Mouse (Mus musculus): ENCODE measurements around the gene Ubap2l. TPM values are rescaled to one million over a fixed set of nuclear protein-coding genes. Genes with fewer than 3 reads are reported as not detected.

Gene Ubap2l
- polyA plus RNA-seq, 1 experiment from 2014 or later, result 72.2 TPM

GRCm38 (mm10) chr3:90083034-90083433 lies 30.6 kb upstream of the Ubap2l start:
- peaks cover 21% of the 10 kb centered on the region for H3K36me3 ChIP-seq
- H3K4me1 ChIP-seq (replicated peaks), result peaks cover 75% of the 10 kb centered on the region
- H3K9ac ChIP-seq, result peak overlapping the region; percentile 90
- no peaks in the 10 kb centered on the region for H3K9me3 ChIP-seq (replicated peaks)
- no peaks in the 10 kb centered on the region for H3K27me3 ChIP-seq
- no peak for DNase-seq
- peak overlapping the region; percentile 93 for H3K4me3 ChIP-seq (replicated peaks)
- peak overlapping the region; percentile 80 for H3K27ac ChIP-seq
- no peak for ATAC-seq (ENCODE audit: low read depth)
- H3K4me2 ChIP-seq, result peak overlapping the region; percentile 95
- 41% methylated on average over 5 of the region's 5 CpGs for WGBS (ENCODE audit: insufficient replicate concordance)

- DNase-seq (peak; percentile 14), ATAC-seq (ENCODE audit: low read depth) (no peak)
- peaks cover 87% of the 10 kb centered on the region for H3K4me1 ChIP-seq (replicated peaks)
- H3K36me3 ChIP-seq, result peaks cover 7% of the 10 kb centered on the region
- no peaks in the 10 kb centered on the region for H3K9me3 ChIP-seq (replicated peaks)
- H3K9ac ChIP-seq, result peak overlapping the region; percentile 90
- peak overlapping the region; percentile 93 for H3K4me3 ChIP-seq (replicated peaks)
- 32% methylated on average over 5 of the region's 5 CpGs for WGBS (ENCODE audit: insufficient replicate concordance)
- H3K27me3 ChIP-seq, result 0 out of 2 replicates have a peak, but pooled peaks cover 3% of the 10 kb centered on the region
- H3K27ac ChIP-seq, result peak overlapping the region; percentile 80
- H3K4me2 ChIP-seq, result peak overlapping the region; percentile 95
Measured at GRCm38 (mm10) chr3:90081365-90082240, 29.2 kb upstream of the Ubap2l start.

GRCm38 (mm10) chr3:90080498-90080863 lies 28.1 kb upstream of the Ubap2l start:
- DNase-seq, result no peak

DNA sequence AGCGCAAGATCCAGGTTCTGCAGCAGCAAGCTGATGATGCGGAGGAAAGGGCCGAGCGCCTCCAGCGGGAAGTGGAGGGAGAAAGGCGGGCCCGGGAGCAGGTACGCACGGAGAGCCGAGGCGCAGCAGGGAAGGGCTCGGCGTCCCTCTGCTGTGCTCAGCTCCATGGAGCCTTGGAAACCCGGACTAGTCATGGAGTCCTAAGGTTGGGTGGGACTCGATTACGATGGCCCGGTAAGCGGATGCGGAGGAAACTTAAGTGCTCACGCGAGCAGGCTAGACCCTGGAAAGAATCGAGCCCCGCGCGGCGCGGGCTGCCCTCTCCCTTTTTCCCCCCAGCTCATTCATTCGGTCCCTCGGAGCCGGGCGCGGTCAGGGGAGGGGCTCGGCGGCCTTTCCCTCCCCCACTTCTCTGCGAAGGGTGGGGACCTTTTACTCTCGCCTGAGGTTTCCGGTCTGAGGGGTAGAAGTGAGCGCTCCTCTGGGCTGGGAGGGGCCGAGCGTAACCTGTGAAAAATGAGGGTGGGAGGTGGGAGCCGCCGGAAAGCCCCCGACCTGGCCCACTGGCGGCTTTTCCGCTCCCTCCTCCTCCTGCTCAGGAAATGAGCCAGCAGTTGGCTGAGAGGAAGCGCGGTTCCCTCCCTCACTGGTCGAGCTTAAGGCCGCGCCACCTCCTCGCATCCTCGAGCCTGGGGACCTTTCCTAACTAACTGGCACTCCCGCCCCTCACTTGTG lies 27.5 kb upstream of the Ubap2l start:
- WGBS (ENCODE audit: insufficient replicate concordance), result under 1% methylated on average over 53 of the region's 53 CpGs
- Histone ChIP-seq H3K27ac (peak overlapping the region; percentile 99), H3K27me3 (0 out of 2 replicates have a peak, but pooled peaks cover 3% of the 10 kb centered on the region), H3K36me3 (no peaks in the 10 kb centered on the region), H3K4me2 (peak overlapping the region; percentile 95), H3K9ac (peak overlapping the region; percentile 90), H3K4me1 (replicated peaks) (peaks cover 72% of the 10 kb centered on the region), H3K9me3 (replicated peaks) (no peaks in the 10 kb centered on the region), H3K4me3 (replicated peaks) (peak overlapping the region; percentile 93)
- peak; percentile 66 for DNase-seq
- peak; percentile 67 for ATAC-seq (ENCODE audit: low read depth)

More at GRCm38 (mm10) chr3:90080498-90080863, 28.1 kb upstream of the Ubap2l start:
- H3K4me3 ChIP-seq (replicated peaks), result peak overlapping the region; percentile 93
- peak overlapping the region; percentile 99 for H3K27ac ChIP-seq
- H3K9me3 ChIP-seq (replicated peaks), result no peaks in the 10 kb centered on the region
- H3K4me2 ChIP-seq, result peak overlapping the region; percentile 95
- 0 out of 2 replicates have a peak, but pooled peaks cover 3% of the 10 kb centered on the region for H3K27me3 ChIP-seq
- peaks cover 77% of the 10 kb centered on the region for H3K4me1 ChIP-seq (replicated peaks)
- H3K9ac ChIP-seq, result peak overlapping the region; percentile 90
- no peaks in the 10 kb centered on the region for H3K36me3 ChIP-seq
- ATAC-seq (ENCODE audit: low read depth), result no peak; the same call in 1 of the 2 replicates
- under 1% methylated on average over 6 of the region's 6 CpGs for WGBS (ENCODE audit: insufficient replicate concordance)

GRCm38 (mm10) chr3:90079133-90079762 lies 26.8 kb upstream of the Ubap2l start:
- H3K9ac ChIP-seq, result peak overlapping the region; percentile 90
- H3K36me3 ChIP-seq, result no peaks in the 10 kb centered on the region
- no peaks in the 10 kb centered on the region for H3K9me3 ChIP-seq (replicated peaks)
- H3K27me3 ChIP-seq, result 0 out of 2 replicates have a peak, but pooled peaks cover 3% of the 10 kb centered on the region
- peak overlapping the region; percentile 95 for H3K4me2 ChIP-seq
- ATAC-seq (ENCODE audit: low read depth) (peak; percentile 93), DNase-seq (peak; percentile 96)
- H3K4me3 ChIP-seq (replicated peaks), result peak overlapping the region; percentile 93
- peak overlapping the region; percentile 99 for H3K27ac ChIP-seq
- WGBS (ENCODE audit: insufficient replicate concordance), result under 1% methylated on average over 33 of the region's 33 CpGs
- peaks cover 65% of the 10 kb centered on the region for H3K4me1 ChIP-seq (replicated peaks)

DNA sequence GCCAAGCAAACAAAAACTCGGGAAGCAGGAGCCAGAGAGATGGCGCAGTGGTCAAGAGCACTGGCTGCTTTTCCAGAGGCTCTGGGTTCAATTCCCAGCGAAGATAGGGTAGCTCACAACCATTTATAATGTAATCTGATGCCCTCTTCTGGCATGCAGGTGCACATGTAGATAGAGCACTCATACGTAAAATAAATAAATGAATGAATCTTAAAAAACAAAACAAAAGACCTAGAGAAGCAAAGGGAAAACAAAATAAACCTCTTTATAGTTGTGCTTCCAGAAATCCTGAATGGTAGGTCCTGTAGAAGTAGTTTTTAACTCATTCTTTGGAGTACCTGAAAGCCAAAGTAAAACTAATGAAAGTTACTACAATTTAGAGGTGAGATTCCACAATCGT lies 25.8 kb upstream of the Ubap2l start:
- H3K9ac ChIP-seq, result no peak overlapping the region
- no peak for DNase-seq
- no peaks in the 10 kb centered on the region for H3K36me3 ChIP-seq
- no peaks in the 10 kb centered on the region for H3K9me3 ChIP-seq (replicated peaks)
- H3K27me3 ChIP-seq, result 0 out of 2 replicates have a peak, but pooled peaks cover 3% of the 10 kb centered on the region
- peak overlapping the region; percentile 95; the same call in 1 of the 2 replicates for H3K4me2 ChIP-seq
- WGBS (ENCODE audit: insufficient replicate concordance), result 44% methylated on average over 5 of the region's 5 CpGs
- peaks cover 55% of the 10 kb centered on the region for H3K4me1 ChIP-seq (replicated peaks)
- no peak overlapping the region for H3K4me3 ChIP-seq (replicated peaks)
- no peak for ATAC-seq (ENCODE audit: low read depth)
- H3K27ac ChIP-seq, result no peak overlapping the region

DNA sequence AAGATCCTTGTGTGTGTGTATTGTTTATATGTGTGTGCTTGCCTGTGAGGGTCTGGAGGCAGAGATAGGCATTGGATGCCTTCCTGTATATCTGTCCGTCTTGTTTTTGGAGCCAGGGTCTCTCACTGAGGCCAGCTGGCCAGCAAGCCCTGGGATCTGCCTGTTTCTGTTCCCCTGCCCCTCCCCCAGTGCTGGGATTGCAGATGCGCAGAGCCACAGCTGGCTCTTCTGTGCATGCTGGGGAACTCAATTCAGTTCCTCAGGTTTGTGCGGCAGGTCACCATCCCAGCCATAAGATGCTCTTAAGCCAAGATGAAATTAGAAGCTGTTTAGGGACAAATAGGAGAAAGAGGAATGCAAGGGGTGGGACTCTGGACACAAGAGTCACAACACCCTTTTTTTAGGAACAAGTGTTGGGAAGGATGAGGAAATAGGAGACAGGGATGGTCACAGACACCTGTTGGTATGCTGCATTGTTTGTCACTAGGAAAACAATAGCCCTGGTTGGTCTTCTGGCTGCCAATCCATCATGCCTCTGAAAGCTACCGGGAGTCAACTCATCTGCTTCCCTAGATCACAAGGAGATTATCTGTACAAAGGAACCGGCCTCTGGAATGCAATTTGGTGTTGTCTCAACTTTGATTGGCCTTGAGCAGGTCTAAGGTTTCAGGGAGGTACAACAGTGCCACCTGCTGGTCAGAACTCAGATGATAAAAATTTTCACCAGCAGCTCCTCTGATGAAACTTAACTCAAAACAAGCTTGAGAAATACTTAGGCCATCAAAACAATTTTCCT lies 24.7 kb upstream of the Ubap2l start:
- H3K4me2 ChIP-seq, result no peak overlapping the region
- 0 out of 2 replicates have a peak overlapping the region, but pooled peaks have one; percentile 19 for H3K9ac ChIP-seq
- DNase-seq (peak; percentile 54), ATAC-seq (ENCODE audit: low read depth) (no peak)
- 23% methylated on average over 5 of the region's 5 CpGs for WGBS (ENCODE audit: insufficient replicate concordance)
- H3K27ac ChIP-seq, result no peak overlapping the region; the same call in 1 of the 2 replicates
- no peaks in the 10 kb centered on the region for H3K9me3 ChIP-seq (replicated peaks)
- 0 out of 2 replicates have a peak, but pooled peaks cover 3% of the 10 kb centered on the region for H3K27me3 ChIP-seq
- no peaks in the 10 kb centered on the region for H3K36me3 ChIP-seq
- peaks cover 44% of the 10 kb centered on the region for H3K4me1 ChIP-seq (replicated peaks)
- no peak overlapping the region for H3K4me3 ChIP-seq (replicated peaks)

- H3K36me3 ChIP-seq, result no peaks in the 10 kb centered on the region
- H3K9ac ChIP-seq, result no peak within 1 kb of the TSS
- 0 out of 2 replicates have a peak, but pooled peaks cover 3% of the 10 kb centered on the region for H3K27me3 ChIP-seq
- DNase-seq (no peak), ATAC-seq (ENCODE audit: low read depth) (no peak)
- H3K4me2 ChIP-seq, result no peak within 1 kb of the TSS
- WGBS (ENCODE audit: insufficient replicate concordance), result 31% methylated on average over 4 of the region's 4 CpGs
- peaks cover 6% of the 10 kb centered on the region; the same call in 1 of the 2 replicates for H3K4me1 ChIP-seq (replicated peaks)
- H3K4me3 ChIP-seq (replicated peaks), result no peak within 1 kb of the TSS
- no peak within 1 kb of the TSS for H3K27ac ChIP-seq
- no peaks in the 10 kb centered on the region for H3K9me3 ChIP-seq (replicated peaks)
Measured at GRCm38 (mm10) chr3:90072294-90072693, 19.9 kb upstream of the Ubap2l start, which contains the start of gene Tpm3. Tpm3 (plus strand) TSS chr3:90072649.

DNA sequence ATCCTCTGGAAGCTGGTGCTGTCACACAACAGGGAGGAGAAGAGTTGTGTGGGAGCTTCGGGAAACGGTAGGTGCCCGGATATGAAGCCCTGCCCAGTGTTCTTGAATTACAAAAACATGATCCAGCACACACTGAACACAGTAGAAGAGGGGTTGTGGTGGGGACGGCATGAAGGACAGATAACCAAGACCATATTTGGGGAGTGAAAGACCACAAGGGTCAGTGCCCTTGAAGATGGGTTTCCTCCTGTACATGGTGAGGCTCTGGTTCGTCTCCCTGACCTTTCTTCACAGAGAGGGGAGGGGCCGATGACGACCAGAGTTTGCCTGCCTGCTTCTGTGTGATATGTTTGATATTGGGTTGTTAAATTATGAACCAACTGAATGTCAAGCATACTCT lies 17.3 kb upstream of the Ubap2l start:
- ATAC-seq (ENCODE audit: low read depth) (no peak), DNase-seq (no peak)
- no peak overlapping the region for H3K27ac ChIP-seq
- H3K36me3 ChIP-seq, result 0 out of 2 replicates have a peak, but pooled peaks cover 8% of the 10 kb centered on the region
- H3K4me1 ChIP-seq (replicated peaks), result no peaks in the 10 kb centered on the region
- 45% methylated on average over 7 of the region's 7 CpGs for WGBS (ENCODE audit: insufficient replicate concordance)
- no peak overlapping the region for H3K9ac ChIP-seq
- H3K27me3 ChIP-seq, result no peaks in the 10 kb centered on the region
- H3K9me3 ChIP-seq (replicated peaks), result no peaks in the 10 kb centered on the region
- no peak overlapping the region for H3K4me2 ChIP-seq
- H3K4me3 ChIP-seq (replicated peaks), result no peak overlapping the region

- no peaks in the 10 kb centered on the region for H3K27me3 ChIP-seq
- no peak overlapping the region for H3K27ac ChIP-seq
- no peak overlapping the region for H3K9ac ChIP-seq
- no peak overlapping the region for H3K4me3 ChIP-seq (replicated peaks)
- no peaks in the 10 kb centered on the region for H3K9me3 ChIP-seq (replicated peaks)
- no peak for DNase-seq
- H3K36me3 ChIP-seq, result peaks cover 17% of the 10 kb centered on the region; the same call in 1 of the 2 replicates
- 75% methylated on average over 4 of the region's 4 CpGs for WGBS (ENCODE audit: insufficient replicate concordance)
- no peaks in the 10 kb centered on the region for H3K4me1 ChIP-seq (replicated peaks)
- ATAC-seq (ENCODE audit: low read depth), result no peak
- H3K4me2 ChIP-seq, result no peak overlapping the region
Measured at GRCm38 (mm10) chr3:90067851-90068250, 15.4 kb upstream of the Ubap2l start.

All from liver, embryonic 13.5 days (tissue).